Mouse (Mus musculus): ENCODE measurements around the gene Iqck. TPM values are rescaled to one million over a fixed set of nuclear protein-coding genes. Genes with fewer than 3 reads are reported as not detected.

Iqck gene
- total RNA-seq, 1 experiment from 2014 or later = 2.4 TPM

DNA sequence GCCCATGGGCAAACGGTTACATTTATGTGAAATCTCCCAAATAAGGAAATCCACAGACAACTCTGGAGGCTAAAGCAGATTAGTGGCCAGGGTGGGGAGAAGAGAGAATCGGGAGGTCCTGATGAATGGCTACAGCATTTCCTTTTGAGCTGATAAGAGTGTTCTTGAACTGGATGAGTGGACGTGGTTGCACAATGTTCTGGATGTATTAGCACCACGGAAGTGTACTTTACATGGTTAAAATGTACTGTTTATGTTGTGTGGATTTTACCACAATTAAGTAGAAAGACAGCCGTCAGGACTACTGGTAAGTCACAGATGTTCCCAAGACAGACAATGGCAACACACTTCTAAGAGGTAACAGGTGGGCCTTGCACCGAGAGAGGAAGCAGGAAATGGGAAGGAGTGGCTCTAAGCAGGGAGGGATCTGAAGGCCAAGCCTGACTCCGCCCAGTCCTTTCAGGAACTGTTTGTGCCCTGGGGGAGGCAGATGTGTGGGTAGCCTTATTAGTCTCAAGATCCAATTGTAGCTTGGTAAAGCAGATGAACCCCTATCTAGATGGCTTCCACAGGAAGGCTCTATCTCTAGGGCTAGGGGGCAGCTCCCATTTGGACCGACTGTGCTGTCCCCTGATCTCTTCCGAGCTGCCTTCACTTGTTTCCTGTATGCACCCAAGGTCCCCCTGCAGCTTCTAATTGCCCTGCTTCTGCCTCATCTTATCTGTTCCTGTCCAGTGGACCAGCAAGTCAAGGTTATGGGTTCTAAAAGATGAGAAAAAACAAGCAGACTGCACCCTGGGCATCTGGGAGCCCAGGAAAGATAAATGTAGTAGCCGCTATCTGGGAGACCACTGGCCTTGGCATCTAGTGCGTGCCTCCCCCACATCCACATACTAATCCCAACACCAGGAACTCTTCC lies 82.2 kb downstream of the Iqck start:
- peak; percentile 58; the same call in 1 of the 2 replicates for ATAC-seq (replicated peaks; ENCODE audit: low read depth, poor library complexity, severe bottlenecking)

DNA sequence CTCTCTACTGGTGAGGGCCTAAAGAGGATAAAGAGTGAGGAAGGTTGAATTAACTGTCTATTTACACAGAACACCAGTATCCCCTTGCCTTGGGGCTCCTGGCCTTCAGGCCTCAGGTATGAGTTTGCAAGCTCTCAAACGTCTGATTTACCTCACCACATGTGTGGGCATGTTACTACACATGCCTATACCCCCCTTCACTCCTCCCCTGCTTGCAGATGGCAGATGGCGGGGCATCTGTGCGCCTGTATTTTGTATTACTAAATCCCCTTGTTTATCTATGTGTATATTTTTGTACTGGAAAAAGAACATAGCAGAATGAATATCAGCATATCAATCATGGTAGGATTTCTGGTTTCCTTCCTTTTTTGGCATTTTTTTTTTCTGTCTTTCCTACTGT lies 86.7 kb downstream of the Iqck start:
- no peak for ATAC-seq (replicated peaks; ENCODE audit: low read depth, poor library complexity, severe bottlenecking)

DNA sequence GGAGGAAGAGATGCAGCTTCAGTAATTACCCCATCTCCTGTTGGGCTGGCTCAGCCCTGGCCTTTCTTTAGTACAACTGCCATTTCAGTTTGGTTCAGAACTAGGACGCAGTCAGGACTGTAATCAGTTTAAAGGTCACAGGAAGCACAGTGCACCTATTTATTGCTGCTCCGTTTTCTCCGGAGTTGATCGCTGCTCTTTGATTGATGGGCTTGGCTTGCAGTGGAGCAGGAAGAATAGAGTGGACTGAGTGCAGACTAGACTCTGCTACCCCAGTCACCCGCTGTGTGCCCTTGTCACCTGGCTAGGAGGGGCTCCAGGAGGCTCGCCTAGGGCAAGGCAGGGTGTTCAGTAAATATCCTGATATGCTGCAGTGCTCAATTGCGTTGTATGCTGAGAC lies 87.6 kb downstream of the Iqck start:
- ATAC-seq (replicated peaks; ENCODE audit: low read depth, poor library complexity, severe bottlenecking) = no peak

DNA sequence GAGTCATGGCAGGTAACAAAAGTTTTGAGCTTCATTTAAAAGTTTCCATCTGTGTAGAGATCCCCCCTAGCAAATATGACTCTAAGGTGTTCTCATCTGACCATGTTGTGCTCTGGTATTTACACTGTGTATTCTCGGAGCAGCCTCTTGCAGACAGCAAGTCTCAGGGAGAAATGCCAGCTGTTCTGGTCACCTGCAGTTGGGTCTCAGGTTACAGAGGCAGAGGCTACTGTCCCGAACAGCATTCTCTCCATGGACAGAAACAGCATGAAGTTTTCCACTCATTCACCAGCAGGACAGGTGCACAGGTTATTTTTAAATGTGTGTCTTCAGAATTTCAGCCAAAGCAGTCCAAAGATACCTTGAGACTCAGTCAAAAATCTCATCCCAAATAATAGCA lies 89.3 kb downstream of the Iqck start:
- no peak for ATAC-seq (replicated peaks; ENCODE audit: low read depth, poor library complexity, severe bottlenecking)

DNA sequence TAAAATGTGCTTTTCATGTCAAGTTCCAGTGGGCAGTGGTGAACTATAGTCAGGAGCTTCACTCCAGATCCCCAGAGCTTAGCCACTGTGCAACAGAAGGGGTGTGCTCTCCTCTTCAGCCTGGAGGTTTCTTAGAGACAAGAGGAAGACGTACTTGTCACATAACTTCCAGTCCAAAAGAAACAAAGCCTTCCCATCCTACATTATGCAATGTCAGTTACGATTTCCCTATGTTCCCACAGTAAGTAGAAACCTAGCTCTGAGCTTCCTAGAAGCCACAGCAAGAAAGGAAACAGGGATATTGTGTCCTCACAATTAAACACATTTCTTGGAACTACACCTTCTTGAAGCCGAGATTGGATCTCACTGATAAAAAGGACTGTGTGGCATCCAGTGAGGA lies 91.7 kb downstream of the Iqck start:
- no peak for ATAC-seq (replicated peaks; ENCODE audit: low read depth, poor library complexity, severe bottlenecking)

DNA sequence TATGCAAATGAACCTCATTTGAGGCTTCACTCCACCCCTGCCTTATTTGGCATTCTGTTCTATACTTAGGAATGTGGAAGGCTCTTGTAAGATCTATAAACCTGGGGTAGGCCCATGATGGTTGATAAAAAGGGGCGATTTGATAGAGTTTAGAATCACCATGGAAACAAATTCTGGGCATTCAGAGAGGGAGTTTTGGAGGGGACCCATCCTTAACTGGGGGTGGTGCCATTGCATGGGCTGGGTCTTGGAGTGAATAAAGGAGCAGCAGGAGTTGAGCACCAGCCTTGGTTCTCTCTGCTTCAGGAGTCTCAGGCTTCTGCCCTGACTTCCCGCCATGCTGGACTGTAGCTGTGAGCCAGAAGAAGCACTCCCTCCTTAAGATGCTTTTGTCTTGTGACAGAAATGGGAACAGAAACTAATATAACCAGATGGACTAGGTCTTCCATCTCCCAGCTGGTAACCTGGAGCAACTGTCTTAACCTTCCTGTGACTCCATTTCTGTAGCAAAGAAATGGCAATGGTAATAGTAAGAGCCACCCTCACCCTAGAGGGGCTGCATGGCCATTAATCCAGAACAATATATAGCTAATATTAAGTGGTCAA lies 93.2 kb downstream of the Iqck start:
- 0 out of 2 replicates have a peak, but pooled peaks have one; percentile 42 for ATAC-seq (replicated peaks; ENCODE audit: low read depth, poor library complexity, severe bottlenecking)

DNA sequence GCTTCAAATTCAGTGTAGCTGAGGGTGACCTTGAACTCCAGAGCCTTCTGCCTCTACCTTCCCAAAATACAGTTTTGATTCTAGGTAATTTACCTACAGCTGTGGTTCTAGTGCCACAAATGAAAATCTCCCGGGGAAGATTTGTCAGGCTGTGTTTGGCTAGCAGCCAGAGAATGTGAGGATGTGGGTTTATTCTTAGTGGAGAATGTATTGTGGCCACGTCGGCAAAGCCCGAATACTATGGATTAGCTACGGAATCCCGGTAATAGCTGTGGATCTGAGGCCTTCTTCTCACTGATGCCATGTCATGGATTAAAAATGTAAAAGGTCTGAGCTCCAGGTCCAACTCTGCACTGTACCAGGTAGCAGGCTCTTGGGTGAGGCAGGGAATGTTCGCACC lies 94.2 kb downstream of the Iqck start:
- ATAC-seq (replicated peaks; ENCODE audit: low read depth, poor library complexity, severe bottlenecking) = no peak

DNA sequence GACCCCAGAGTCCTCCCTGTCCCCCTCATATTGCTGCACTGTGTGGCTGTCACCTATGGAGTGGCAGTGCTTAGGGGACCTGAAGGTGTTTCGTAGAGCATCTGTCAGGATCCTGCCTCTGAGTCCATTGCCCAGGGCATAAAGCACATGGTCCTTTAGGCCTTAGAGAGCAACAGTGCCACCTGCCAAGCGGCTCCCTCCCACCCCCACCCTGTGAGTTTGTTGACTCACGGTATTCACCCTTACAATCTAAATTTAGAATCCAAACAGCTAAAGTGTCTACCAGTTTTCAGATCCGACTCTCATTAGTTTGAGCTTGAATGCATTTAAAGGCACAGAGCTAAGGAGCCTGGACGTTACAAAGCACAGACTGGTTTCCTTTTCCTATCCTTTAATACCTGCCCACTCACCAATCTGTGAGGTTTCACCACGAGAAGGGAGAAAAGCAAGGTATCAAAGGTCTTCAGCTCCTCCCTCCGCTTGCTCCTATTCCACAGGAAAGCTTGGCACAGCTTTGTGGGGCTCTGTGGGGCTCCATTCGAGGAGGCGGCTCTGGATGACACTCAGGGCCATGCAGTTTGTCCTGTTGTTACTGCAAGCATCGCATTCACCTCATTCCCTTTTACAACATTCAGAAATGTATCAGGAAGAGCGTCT lies 98.2 kb downstream of the Iqck start:
- ATAC-seq (replicated peaks; ENCODE audit: low read depth, poor library complexity, severe bottlenecking) = no peak

DNA sequence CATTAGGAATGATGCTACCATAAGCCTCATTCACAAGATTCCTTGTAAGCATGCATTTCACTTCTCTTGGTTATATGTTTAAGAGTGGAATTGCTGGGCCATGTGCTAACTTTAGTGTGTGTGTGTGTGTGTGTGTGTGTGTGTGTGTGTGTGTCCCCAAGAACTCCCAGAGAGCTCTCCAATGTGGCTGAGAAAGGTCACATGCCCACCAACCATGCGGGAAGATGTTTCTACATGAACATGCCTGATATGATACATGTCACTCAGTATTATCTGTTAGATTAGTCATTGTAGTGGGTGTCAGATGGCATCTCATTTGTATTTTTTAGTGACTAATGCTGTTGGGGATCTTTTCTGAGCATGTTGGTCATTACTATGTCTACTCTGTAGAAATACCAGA lies 99.4 kb downstream of the Iqck start:
- no peak for ATAC-seq (replicated peaks; ENCODE audit: low read depth, poor library complexity, severe bottlenecking)

DNA sequence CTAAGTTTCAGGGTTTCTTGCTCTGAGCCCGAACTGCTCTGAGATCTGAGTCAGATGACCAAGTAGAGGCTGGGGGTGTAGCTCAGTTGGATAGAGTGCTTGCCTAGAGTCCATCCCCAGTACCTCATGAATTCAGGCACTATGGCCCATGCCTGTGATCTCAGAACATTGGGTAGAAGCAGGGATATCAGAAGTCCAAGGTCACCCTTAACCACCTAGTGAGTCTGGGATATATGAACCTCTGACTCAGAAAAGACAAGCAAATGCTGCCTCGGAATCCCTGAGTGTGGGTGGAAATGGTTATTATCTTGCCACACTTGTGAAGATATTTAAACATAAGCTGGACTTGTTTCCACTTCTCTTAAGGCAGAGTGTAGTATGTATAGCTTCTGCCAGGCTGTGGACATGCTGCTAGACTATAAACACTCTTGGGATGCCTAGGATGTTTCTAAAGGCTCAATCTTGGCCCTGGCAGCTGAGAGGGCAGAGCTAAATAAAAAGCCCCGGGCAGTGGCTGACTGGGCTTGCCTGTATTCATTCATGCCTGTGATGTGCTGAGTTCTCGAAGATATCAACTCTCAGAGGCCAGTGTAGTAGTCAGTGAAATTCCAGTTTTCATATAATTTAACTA lies 101.2 kb downstream of the Iqck start:
- ATAC-seq (replicated peaks; ENCODE audit: low read depth, poor library complexity, severe bottlenecking) = no peak

DNA sequence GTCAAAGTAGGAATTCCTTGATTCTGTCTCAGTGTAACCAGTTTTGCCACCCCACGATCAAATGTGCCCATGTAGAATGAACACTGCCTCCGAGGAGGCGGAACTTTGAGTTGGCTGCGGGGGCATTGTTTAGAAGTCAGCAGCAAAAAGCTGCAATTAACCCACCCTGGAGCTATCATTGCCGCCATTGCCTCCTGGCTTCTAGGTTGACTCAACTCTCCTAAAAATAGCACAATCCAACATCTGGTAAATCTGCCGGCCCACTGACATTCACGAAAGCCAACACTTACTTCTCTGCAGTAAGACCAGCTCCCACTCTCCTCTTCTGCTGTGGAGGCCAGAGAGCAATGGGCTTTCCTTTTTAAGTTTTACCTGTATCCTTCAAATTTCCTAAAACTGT lies 103.7 kb downstream of the Iqck start:
- ATAC-seq (replicated peaks; ENCODE audit: low read depth, poor library complexity, severe bottlenecking) = no peak

DNA sequence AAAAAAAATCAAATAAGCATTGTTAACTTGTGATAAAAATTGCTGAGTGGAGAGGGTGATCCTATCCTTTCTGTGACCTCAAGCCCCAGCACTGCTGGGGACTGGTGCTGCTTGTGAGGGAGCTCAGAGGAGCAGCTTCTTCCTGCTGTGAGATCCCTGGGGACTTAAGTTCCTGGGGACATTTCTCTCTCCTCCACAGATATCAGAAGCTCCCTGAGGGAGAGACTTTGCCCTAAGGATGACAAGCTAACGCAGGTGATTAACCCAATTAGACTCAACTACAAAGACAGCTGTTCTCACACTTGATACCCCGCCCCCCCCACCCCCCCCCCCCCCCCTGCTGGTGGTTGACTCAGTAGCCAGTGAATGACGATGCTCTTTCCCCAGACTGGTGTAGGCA lies 109.2 kb downstream of the Iqck start:
- no peak for ATAC-seq (replicated peaks; ENCODE audit: low read depth, poor library complexity, severe bottlenecking)

DNA sequence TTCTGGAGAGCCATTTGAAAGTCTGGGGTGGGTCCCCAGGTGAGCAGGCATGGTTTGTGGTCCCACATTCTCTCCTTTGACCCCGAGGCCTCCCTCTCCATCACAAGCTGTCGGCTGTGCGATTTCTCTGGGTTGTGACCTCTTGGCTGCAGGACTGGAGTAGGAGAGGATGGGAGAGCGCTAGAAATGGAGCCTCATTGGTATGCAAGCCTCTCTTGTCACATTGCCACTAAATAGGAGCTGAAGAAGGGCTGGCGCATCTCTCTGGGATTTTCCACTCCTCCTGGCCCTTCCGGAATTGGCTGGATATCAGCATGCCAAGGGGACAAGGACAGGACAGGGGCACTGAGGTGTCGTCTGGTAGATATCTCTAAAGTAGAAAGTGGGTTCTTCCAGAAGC lies 109.6 kb downstream of the Iqck start:
- ATAC-seq (replicated peaks; ENCODE audit: low read depth, poor library complexity, severe bottlenecking) = no peak

DNA sequence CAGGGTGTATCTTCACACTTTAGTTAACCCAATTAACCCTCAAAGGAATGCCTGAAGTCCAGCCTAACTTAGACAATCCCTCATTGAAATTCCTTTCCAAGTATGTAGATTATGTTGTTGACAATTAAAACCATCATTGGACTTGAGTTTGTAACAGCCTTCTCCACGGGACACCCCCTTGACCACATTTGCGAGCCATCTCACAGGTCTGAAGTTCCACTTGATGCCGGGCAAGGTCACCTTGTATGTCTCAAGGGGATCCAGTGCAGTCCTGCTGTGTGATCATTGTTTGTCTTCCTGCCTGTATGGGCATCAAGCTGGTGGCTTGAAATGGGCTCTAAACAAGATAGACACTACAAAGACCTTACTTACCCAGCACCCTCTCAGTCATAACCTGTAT lies 113.3 kb downstream of the Iqck start:
- no peak for ATAC-seq (replicated peaks; ENCODE audit: low read depth, poor library complexity, severe bottlenecking)

DNA sequence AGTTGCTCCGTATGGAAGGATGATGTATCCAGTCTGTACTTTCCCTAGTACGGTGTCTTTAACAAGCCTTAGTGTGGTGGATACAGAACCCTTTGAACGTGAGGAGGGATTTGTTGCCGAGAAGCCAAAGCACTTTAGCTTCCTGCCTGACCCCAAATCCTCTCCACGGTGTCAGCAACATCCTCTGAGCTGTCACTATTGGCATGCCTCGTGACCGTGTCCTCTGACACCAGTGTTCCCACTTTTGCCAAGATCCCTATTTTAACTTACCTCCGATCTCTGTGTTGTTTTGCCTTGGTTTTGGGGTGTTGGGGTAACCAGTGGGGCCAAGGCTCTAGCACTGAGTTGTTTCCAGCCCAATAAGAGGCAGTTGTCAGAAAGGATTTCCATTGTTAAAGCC lies 115.9 kb downstream of the Iqck start:
- no peak for ATAC-seq (replicated peaks; ENCODE audit: low read depth, poor library complexity, severe bottlenecking)

DNA sequence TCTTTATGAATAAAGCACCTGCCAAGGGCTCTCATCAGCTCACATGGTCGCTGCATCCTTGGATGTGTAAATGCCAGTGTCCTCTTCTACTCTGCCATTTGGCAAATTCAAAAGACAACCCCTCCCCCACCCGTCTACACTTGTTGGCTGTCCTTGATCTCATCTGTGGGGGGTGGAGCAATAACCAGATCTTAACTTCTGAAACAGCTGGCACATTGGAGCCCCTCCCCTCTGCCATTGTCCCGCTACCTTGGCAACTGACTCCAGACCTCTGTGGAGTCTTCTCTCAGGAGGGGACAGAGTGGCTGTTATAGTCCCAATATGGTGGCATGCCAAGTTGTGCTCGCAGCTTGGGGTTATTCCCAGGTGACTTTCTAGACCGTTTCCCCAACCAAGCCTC lies 116.8 kb downstream of the Iqck start:
- no peak for ATAC-seq (replicated peaks; ENCODE audit: low read depth, poor library complexity, severe bottlenecking)

DNA sequence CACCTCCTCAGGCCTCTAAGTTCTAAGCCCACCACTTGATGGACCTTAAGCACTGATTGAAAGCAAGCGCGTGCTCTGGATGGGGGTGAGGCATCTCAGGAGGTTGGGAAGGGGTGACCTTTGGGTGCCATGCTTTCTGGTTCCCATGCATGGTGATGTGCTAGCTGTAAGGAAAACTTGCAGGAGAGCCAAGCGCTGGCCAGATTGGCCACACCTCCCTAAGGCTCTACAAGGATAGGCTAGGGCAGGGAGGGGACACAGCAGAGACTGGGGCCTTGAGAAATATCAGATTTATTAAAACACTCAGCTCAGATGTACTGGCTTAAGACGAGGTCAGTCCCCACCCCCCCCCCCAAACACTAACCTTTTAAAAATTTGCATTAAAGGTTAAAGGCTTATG lies 117.8 kb downstream of the Iqck start:
- ATAC-seq (replicated peaks; ENCODE audit: low read depth, poor library complexity, severe bottlenecking) = no peak

DNA sequence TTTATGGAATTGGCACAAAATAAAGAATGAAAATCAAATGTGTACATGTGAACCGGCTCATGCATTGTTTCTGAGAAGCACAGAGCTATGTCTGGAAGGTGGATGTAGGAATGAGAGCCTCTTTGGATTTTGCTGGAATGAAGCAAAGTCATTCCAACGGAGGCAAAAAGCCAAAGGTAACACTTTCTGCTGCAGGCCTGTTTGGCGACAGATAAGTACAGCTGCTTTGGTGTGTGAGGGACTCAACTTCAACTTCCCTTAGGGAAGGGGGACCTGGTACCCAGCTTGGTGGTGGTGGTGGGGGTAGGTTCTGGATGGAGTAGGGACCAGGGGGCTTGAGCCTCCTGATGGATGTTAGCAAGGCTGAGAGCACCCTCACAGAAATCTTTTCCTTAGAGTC lies 120.3 kb downstream of the Iqck start:
- ATAC-seq (replicated peaks; ENCODE audit: low read depth, poor library complexity, severe bottlenecking) = 0 out of 2 replicates have a peak, but pooled peaks have one; percentile 2

DNA sequence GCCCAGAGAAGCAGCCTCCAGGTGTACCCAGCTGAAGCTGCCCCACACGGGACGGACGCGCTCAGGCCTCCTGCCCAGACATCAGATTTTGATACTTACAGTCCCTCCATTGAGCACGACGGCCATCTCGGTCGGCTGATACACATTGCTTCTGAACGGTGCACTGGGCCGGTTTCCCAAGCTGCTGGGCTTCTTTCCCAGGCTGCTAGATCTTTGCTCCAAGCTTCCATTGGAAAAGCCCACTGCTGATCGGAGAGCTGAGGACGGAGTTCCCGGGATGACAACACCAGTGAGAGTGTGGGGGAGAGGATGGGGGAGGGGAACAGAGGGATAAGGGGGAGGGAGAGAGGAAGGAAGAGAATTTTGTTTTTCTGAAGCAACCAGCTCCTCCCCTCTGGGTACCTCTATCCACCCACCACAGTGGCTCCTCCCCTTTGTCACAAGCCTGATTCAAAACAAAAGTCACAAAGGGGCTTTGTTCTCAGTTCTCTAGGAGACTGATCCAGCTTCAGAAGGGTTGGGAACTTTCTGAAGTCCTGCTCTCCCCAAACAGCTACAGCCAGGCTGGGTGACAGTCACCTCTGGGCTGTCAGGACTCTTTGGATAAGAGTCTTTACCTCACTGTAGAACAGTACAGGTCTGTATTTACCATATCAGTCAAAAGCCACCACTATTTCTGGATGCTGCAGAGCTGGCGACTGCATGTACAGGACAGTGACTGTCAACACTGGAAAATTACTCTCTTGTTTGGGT lies 121.0 kb downstream of the Iqck start:
- ATAC-seq (replicated peaks; ENCODE audit: low read depth, poor library complexity, severe bottlenecking) = peak; percentile 81

DNA sequence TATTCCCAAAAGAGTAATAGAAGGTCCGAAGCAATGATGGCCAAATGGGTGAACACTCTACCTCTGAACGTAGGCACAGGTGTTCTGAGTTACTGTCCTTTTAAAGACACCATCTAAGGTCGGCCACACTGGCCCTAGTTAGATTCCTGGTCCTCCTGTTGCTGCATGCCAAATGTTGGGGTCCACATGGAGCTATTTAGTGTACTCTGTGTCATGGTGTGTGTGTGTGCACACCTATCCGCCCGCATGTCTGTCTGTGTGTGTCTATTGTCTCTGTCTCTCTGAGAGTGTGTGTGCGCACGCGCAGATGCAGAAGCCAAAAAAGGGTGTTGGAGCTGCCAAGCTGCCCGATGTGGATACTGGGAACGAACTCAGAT lies 121.6 kb downstream of the Iqck start:
- no peak for ATAC-seq (replicated peaks; ENCODE audit: low read depth, poor library complexity, severe bottlenecking)
